Mouse (Mus musculus): ENCODE measurements around the gene Micall1. TPM values are rescaled to one million over a fixed set of nuclear protein-coding genes. Genes with fewer than 3 reads are reported as not detected.

Micall1 gene
- polyA plus RNA-seq, 2 experiments: 12.8 to 31.0 TPM

DNA sequence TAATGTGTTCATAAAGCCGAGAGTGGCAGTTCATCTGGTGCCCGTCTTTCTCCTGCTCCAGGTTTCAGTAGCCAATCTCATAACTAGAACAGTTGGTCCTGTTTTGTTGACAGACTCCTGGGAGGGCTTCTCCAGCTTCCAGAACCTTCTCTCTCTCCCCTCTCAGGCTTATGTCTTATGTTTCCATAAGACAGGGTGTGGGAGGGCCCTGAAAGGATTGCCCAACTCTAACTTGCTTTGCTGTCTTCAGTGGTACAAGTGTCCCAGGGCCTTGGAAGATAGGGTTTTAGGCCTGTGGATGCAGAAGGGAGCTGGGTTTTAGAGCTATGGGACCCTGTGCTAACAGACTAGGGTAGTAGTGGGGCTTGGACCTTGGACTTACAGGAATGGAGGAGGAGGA lies 1.8 kb downstream of the Micall1 start:
- ATAC-seq (ENCODE audit: low FRiP score, low read depth) (no peak), DNase-seq (ENCODE audit: low spot score) (no peak)
- Histone ChIP-seq H3K36me3 (ENCODE audit: control insufficient read depth, insufficient read depth, low read length) (peaks cover 20% of the 10 kb centered on the region), H3K27ac (replicated peaks; ENCODE audit: low read depth, low read length) (no peak overlapping the region), H3K4me1 (ENCODE audit: control insufficient read depth, insufficient read depth, low read length) (peaks cover 20% of the 10 kb centered on the region), H3K9me3 (ENCODE audit: control insufficient read depth, low read length) (no peaks in the 10 kb centered on the region), H3K4me3 (replicated peaks; ENCODE audit: low read length) (peak overlapping the region; percentile 93), H3K27me3 (ENCODE audit: control insufficient read depth, insufficient read depth, low read length) (no peaks in the 10 kb centered on the region), H3K9ac (ENCODE audit: low read depth, low read length, severe bottlenecking) (0 out of 2 replicates have a peak overlapping the region, but pooled peaks have one; percentile 89), H3K4me2 (replicated peaks; ENCODE audit: low read depth, low read length, severe bottlenecking) (peak overlapping the region; percentile 95)
- TF ChIP-seq POLR2A (IDR thresholded peaks at IDR 0.05; ENCODE audit: borderline replicate concordance, extremely low read depth, insufficient read depth, insufficient read length): no peak
- WGBS: 51% methylated on average over 2 of the region's 2 CpGs

DNA sequence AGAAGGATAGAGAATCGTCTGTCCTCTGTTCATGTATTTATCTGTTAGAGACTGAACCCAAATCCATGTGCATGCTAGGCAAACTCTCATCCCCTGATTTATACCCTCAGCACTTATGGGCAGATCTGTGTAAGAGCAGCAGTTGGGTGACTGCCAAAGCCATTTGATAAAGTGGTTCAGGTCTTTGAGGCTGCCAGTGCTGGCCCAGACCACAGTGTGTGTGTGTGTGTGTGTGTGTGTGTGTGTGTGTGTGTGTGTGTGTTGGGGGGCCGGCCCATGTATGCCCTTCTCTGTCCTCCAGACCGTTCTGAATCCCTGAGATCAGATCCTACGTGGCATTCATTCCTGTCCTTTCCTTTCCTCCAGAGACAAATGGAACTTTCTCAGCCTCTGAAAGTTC lies 3.1 kb downstream of the Micall1 start:
- ATAC-seq (ENCODE audit: low FRiP score, low read depth): no peak
- no peaks in the 10 kb centered on the region for H3K9me3 ChIP-seq (ENCODE audit: control insufficient read depth, low read length)
- H3K4me1 ChIP-seq (ENCODE audit: control insufficient read depth, insufficient read depth, low read length): peaks cover 20% of the 10 kb centered on the region
- no peak for DNase-seq (ENCODE audit: low spot score)
- H3K36me3 ChIP-seq (ENCODE audit: control insufficient read depth, insufficient read depth, low read length): peaks cover 27% of the 10 kb centered on the region
- no peak overlapping the region for H3K9ac ChIP-seq (ENCODE audit: low read depth, low read length, severe bottlenecking)
- H3K4me2 ChIP-seq (replicated peaks; ENCODE audit: low read depth, low read length, severe bottlenecking): no peak overlapping the region
- WGBS: 81% methylated on average over 4 of the region's 4 CpGs
- H3K27ac ChIP-seq (replicated peaks; ENCODE audit: low read depth, low read length): no peak overlapping the region
- no peak overlapping the region for H3K4me3 ChIP-seq (replicated peaks; ENCODE audit: low read length)
- no peaks in the 10 kb centered on the region for H3K27me3 ChIP-seq (ENCODE audit: control insufficient read depth, insufficient read depth, low read length)
- no peak for TF ChIP-seq POLR2A (IDR thresholded peaks at IDR 0.05; ENCODE audit: borderline replicate concordance, extremely low read depth, insufficient read depth, insufficient read length)

DNA sequence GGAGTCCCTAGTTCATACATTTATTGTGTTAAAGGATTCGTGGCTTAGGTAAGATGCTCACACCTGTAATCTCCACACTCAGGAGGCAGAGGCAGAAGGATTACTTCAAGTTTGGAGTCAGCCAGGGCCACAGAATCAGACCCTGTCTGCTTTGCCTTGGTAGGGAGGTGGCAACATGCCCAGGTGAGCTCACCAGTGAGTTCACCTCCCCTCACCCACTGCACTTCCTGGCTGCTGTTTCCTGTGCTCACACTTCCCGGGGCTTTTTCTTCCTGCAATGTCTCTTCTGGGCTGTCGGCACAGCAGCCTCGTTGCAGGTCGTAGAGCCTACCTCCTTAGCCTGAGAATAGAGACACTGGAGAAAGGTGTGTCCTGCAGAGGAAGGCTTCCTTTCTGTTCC lies 6.6 kb downstream of the Micall1 start:
- Histone ChIP-seq H3K36me3 (ENCODE audit: control insufficient read depth, insufficient read depth, low read length) (peaks cover 57% of the 10 kb centered on the region), H3K27me3 (ENCODE audit: control insufficient read depth, insufficient read depth, low read length) (no peaks in the 10 kb centered on the region), H3K9me3 (ENCODE audit: control insufficient read depth, low read length) (no peaks in the 10 kb centered on the region), H3K4me1 (ENCODE audit: control insufficient read depth, insufficient read depth, low read length) (peaks cover 7% of the 10 kb centered on the region), H3K9ac (ENCODE audit: low read depth, low read length, severe bottlenecking) (no peak overlapping the region), H3K4me3 (replicated peaks; ENCODE audit: low read length) (no peak overlapping the region), H3K4me2 (replicated peaks; ENCODE audit: low read depth, low read length, severe bottlenecking) (no peak overlapping the region), H3K27ac (replicated peaks; ENCODE audit: low read depth, low read length) (no peak overlapping the region)
- WGBS: 69% methylated on average over 5 of the region's 5 CpGs
- no peak for ATAC-seq (ENCODE audit: low FRiP score, low read depth)
- DNase-seq (ENCODE audit: low spot score): no peak
- no peak for TF ChIP-seq POLR2A (IDR thresholded peaks at IDR 0.05; ENCODE audit: borderline replicate concordance, extremely low read depth, insufficient read depth, insufficient read length)

GRCm38 (mm10) chr15:79119491-79119890 lies 10.8 kb downstream of the Micall1 start:
- Histone ChIP-seq H3K9me3 (ENCODE audit: control insufficient read depth, low read length) (no peaks in the 10 kb centered on the region), H3K27me3 (ENCODE audit: control insufficient read depth, insufficient read depth, low read length) (no peaks in the 10 kb centered on the region), H3K4me2 (replicated peaks; ENCODE audit: low read depth, low read length, severe bottlenecking) (no peak overlapping the region), H3K4me1 (ENCODE audit: control insufficient read depth, insufficient read depth, low read length) (no peaks in the 10 kb centered on the region), H3K27ac (replicated peaks; ENCODE audit: low read depth, low read length) (no peak overlapping the region), H3K9ac (ENCODE audit: low read depth, low read length, severe bottlenecking) (no peak overlapping the region), H3K4me3 (replicated peaks; ENCODE audit: low read length) (no peak overlapping the region), H3K36me3 (ENCODE audit: control insufficient read depth, insufficient read depth, low read length) (peaks cover 84% of the 10 kb centered on the region)
- no peak for DNase-seq (ENCODE audit: low spot score)
- WGBS: 80% methylated on average over 9 of the region's 9 CpGs
- TF ChIP-seq POLR2A (IDR thresholded peaks at IDR 0.05; ENCODE audit: borderline replicate concordance, extremely low read depth, insufficient read depth, insufficient read length): no peak
- no peak for ATAC-seq (ENCODE audit: low FRiP score, low read depth)

DNA sequence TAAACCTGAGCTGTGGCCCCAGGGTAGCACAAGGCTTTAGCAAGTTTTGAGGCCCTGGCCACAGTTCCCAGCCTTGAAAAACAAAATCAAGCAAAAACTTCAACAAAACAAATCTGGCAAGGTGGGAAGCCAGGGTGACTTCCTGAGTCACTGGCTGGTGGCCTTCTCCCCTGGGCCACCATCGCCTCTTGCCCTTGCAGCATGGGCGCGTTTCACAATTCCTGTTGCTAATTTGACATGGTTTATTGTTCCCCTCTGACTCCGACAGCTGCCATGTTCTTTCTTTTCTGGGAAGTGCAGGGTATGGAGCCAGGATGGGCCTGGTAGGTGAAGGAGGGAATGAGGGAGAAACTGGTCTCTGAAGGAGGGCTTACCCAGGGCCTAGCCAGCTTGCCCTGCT lies 13.4 kb downstream of the Micall1 start:
- Histone ChIP-seq H3K27ac (replicated peaks; ENCODE audit: low read depth, low read length) (no peak overlapping the region), H3K36me3 (ENCODE audit: control insufficient read depth, insufficient read depth, low read length) (peaks cover 89% of the 10 kb centered on the region), H3K9ac (ENCODE audit: low read depth, low read length, severe bottlenecking) (no peak overlapping the region), H3K4me1 (ENCODE audit: control insufficient read depth, insufficient read depth, low read length) (no peaks in the 10 kb centered on the region), H3K9me3 (ENCODE audit: control insufficient read depth, low read length) (no peaks in the 10 kb centered on the region), H3K4me2 (replicated peaks; ENCODE audit: low read depth, low read length, severe bottlenecking) (no peak overlapping the region), H3K27me3 (ENCODE audit: control insufficient read depth, insufficient read depth, low read length) (no peaks in the 10 kb centered on the region), H3K4me3 (replicated peaks; ENCODE audit: low read length) (no peak overlapping the region)
- TF ChIP-seq POLR2A (IDR thresholded peaks at IDR 0.05; ENCODE audit: borderline replicate concordance, extremely low read depth, insufficient read depth, insufficient read length): no peak
- DNase-seq (ENCODE audit: low spot score): no peak
- ATAC-seq (ENCODE audit: low FRiP score, low read depth): no peak
- WGBS: 61% methylated on average over 4 of the region's 4 CpGs

DNA sequence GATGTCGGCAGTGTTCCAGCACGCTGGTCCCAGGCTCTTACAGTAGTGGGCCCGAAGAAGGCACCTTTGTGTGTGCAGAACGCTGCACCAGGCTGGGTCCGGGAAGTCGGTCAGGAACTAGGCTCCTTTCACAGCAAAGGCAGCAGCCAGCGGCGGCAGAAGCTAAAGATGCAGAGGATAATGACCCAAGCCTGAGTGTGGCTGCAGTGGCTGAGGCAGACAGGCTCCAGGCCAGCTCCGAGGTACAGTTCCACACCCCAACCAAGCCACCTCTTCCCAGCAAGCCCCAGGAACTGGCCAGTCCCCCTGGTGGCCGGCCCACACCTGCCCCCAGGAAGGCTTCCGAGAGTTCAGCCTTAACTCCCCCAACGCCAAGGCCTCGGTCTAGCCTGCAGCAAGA lies 13.8 kb downstream of the Micall1 start:
- no peak for TF ChIP-seq POLR2A (IDR thresholded peaks at IDR 0.05; ENCODE audit: borderline replicate concordance, extremely low read depth, insufficient read depth, insufficient read length)
- Histone ChIP-seq H3K4me2 (replicated peaks; ENCODE audit: low read depth, low read length, severe bottlenecking) (no peak overlapping the region), H3K27me3 (ENCODE audit: control insufficient read depth, insufficient read depth, low read length) (no peaks in the 10 kb centered on the region), H3K36me3 (ENCODE audit: control insufficient read depth, insufficient read depth, low read length) (peaks cover 89% of the 10 kb centered on the region), H3K9ac (ENCODE audit: low read depth, low read length, severe bottlenecking) (no peak overlapping the region), H3K27ac (replicated peaks; ENCODE audit: low read depth, low read length) (no peak overlapping the region), H3K9me3 (ENCODE audit: control insufficient read depth, low read length) (no peaks in the 10 kb centered on the region), H3K4me1 (ENCODE audit: control insufficient read depth, insufficient read depth, low read length) (no peaks in the 10 kb centered on the region), H3K4me3 (replicated peaks; ENCODE audit: low read length) (no peak overlapping the region)
- 73% methylated on average over 13 of the region's 13 CpGs for WGBS
- ATAC-seq (ENCODE audit: low FRiP score, low read depth) (no peak), DNase-seq (ENCODE audit: low spot score) (no peak)

All from limb, embryonic 14.5 days (tissue).